Mouse (Mus musculus) C3H10T1/2 (cell line): ENCODE data around the gene 4930519P11Rik. TPM values are rescaled to one million over a fixed set of nuclear protein-coding genes. Genes with fewer than 3 reads are reported as not detected.

Source experiments
- polyA plus RNA-seq, 2 experiments: library from polyadenylated mRNA; unstranded; fragments of >200 nt; fragmentation: generic; extraction: Trizol; gene quantifications; one replicate each; pipeline ENCODE4 v1.2.1; 2012; ENCODE audit warnings: missing spikeins in 2 of 2

Gene 4930519P11Rik
- polyA plus RNA-seq: under 1 TPM; 0.21 to 0.72 TPM

DNA sequence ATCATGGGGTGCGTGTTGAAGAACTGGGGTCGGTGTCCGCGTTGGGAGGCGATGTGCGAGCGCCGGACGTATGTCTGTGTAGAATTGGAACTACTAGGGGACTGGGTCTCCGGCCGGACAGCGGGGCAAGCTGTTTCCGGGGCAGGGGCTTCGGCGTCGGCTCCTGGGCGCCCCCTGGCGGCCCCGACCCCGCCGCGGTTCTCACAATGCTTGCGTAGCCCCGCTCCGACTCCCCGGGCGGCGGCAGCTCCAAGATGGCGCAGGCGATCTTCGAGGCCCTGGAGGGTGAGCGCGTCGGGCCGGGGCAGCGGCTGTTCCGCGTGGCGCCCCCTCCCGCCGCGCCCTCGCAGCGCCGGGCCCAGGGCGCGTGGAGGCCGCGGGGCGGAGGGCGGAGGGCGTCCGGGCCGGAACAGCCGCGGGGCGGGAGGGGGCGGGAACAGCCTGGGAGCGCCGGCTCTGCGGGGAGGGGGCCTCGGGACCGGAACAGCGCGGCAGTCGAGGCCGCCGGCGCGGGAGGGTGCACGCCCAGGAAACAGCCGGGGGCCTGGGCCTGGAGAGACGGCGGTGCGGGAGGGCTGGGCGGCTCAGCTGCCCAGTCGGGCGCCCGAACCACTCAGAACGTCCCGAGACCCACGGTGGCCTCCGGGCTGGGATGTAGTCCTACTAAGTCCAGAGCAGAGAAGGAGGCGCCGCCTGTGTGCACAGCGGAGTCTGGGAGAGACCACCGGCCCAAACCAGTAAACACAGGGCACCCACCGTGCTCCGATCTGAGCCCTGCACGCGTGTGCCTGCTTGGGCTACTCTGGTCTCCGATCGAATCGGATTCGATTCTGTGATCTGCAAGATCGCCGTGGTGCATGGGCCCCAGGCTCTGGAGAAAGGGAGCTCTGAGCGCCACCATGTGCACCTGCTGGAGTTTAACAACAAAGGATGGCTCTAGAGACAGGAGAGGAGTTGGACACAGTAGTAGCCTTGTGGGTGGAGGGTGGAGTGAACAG, at the start of gene 4930519P11Rik, which contains the start of gene Zfp341:
Gene 4930519P11Rik, minus strand, starts transcription at position 320 of the 998 bp plus-strand sequence.
Gene Zfp341, plus strand, starts transcription at position 180 of the 998 bp plus-strand sequence.

DNA sequence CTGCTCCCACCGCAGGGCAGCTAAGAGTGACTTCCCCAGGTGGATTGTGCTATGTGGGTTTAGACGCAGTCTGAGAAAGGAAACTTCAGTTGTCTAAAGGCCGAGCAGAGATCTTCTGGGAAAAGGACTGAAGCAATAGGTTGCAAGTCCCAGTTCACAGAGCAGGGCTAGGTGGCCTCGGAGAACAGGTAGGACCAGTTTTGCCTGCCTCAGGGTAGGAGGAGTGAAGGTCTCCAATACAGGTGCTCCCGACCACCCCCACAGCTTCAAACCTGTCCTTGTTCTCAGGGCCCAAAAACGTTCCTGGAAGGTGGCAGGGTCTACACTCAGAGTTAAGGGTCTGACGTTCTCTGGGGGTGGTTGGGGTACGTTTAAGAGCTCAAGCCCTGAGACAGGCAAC, 38.1 kb upstream of the 4930519P11Rik start, which contains the start of gene Chmp4b:
Gene Chmp4b, plus strand, starts transcription at position 343 of the 400 bp plus-strand sequence.

DNA sequence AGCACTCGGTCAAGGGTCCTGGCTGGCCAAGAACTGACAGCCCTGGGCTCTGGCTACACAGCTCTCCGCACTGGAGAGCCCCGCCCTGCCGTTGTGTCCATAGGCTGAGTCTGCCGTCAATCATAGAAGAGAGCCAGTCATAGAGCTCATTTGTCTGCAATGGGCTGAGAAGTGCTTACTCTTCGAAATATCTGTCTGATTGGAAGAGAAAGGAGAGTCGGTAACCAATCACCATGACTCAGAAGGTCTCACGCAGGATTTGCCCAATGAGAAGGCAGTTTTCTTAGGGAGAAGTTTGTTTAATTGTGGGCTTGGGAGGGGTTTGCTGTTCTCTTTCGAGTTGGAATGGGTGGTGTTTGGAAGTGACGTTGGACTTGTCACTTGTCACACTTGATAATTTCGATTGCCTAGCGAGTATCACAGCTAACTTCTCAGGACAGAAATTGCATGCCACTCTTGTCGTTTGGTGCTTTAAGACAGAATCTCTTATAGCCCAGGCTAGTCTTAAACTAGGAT, 9.5 kb downstream of the 4930519P11Rik start, which contains the start of gene Pxmp4:
Gene Pxmp4, minus strand, starts transcription at position 71 of the 516 bp plus-strand sequence.

DNA sequence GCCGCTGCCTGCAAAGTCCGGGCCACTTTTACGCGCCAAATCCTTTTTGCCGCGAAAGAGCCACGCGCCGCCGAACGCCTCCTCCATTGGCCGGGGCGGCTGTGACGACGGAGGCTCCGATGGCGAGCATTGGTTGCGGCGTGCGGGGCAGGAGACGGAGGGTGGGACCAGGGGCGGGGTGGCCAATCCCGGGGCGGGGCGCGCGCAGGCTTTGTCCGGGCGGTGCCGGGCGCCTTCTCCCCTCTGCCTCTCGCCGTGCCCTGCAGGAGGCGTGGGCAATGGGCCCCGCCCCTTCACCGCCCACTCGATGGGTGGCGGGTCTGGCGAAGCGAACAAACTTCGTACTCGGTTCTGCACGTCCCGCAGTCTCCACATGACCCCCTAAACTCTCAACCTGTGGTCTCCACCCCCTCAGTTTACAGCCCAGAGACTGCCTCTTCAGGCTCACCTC, 43.4 kb downstream of the 4930519P11Rik start, which contains the start of gene E2f1:
Gene E2f1, minus strand, starts transcription at position 57 of the 451 bp plus-strand sequence.

Other genes with a start within 250 kb of the 4930519P11Rik start
- gene Cdk5rap1, start 240.4 kb downstream of the 4930519P11Rik start, polyA plus RNA-seq: 1 to 10 TPM; 3.0 to 8.0 TPM
- gene Snta1, start 205.3 kb downstream of the 4930519P11Rik start, polyA plus RNA-seq: 10 to 100 TPM; 46.9 to 47.9 TPM
- 1 to 10 TPM; 1.5 to 9.9 TPM for gene Cbfa2t2, start 177.0 kb downstream of the 4930519P11Rik start, polyA plus RNA-seq
- 10 to 100 TPM in 1 of 2 experiments, 1 to 10 TPM in 1; 8.6 to 11.1 TPM for gene 1700003F12Rik, start 66.4 kb downstream of the 4930519P11Rik start, polyA plus RNA-seq
- under 1 TPM; 0.04 to 0.27 TPM for gene Actl10, start 61.7 kb downstream of the 4930519P11Rik start, polyA plus RNA-seq
- gene Necab3, start 54.5 kb downstream of the 4930519P11Rik start, polyA plus RNA-seq: 1 to 10 TPM in 1 of 2 experiments, under 1 TPM in 1; 0.09 to 1.1 TPM
- 10 to 100 TPM; 29.6 to 30.5 TPM for gene E2f1, start 43.5 kb downstream of the 4930519P11Rik start, polyA plus RNA-seq
- 10 to 100 TPM in 1 of 2 experiments, 1 to 10 TPM in 1; 9.3 to 44.2 TPM for gene Pxmp4, start 9.7 kb downstream of the 4930519P11Rik start, polyA plus RNA-seq
- gene Zfp341, start 140 bp downstream of the 4930519P11Rik start, polyA plus RNA-seq: 1 to 10 TPM; 2.0 to 3.9 TPM
- 100 to 1,000 TPM in 1 of 2 experiments, 10 to 100 TPM in 1; 73.7 to 127 TPM for gene Chmp4b, start 38.3 kb upstream of the 4930519P11Rik start, polyA plus RNA-seq
- not detected for gene Gm14214, start 156.6 kb upstream of the 4930519P11Rik start, polyA plus RNA-seq
- gene Raly, start 177.7 kb upstream of the 4930519P11Rik start, polyA plus RNA-seq: 100 to 1,000 TPM; 208 to 306 TPM
- not detected for gene a, start 178.0 kb upstream of the 4930519P11Rik start, polyA plus RNA-seq